Mouse (Mus musculus) right cerebral cortex, postnatal 25 days (tissue): ENCODE results near the gene Ngef.
A peak's percentile ranks its signal among the peaks of the same experiment; 100 is the strongest.

Source experiments
- DNase-seq: peaks from one replicate; pipeline ENCODE4 v3.0.0; 2022

Ngef gene

DNA sequence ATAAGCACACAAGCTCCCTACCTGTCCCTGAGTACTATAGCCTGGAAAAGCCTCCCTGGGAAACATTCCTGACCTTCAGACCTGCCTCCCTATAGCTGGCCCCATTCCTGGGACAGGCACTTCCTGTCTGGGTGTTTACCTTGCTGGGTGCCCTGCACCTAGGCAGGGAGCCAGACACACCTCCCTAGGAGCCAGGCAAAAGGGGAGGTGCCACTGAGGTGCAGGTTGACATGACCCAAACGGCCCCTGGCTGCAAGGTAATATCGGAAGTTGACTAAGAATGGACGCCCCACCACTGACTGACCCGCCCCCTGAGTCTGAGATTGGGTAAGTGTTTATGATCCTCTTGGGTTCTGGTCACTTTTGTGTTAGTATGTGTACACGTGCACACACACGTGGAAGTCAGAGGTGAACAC, at the start of gene Ngef:
TSS of gene Ngef (minus strand) at position 71 of the 416 bp plus-strand sequence.
- DNase-seq: no peak

DNA sequence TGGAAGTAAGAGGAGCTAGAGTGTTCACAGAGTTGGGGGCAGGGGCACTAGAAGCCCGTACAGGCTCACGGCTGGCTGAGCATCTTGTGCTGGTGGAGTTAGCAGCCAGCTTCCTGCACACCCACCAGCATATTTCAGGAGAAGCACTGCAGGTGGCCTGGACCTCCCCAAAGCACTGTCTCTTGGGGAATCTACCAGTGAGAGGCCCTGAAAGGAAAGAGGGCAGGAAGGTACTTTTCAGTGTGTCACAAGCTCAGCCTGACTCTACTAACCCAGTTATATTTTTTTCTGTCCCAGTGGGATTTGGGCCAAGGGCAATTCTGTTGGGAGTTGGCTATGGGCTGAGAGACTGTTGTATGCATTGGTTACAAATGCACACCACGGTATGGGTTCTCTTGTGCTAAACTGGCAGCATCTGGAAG, 48.2 kb upstream of the Ngef start:
- DNase-seq: peak; percentile 60

DNA sequence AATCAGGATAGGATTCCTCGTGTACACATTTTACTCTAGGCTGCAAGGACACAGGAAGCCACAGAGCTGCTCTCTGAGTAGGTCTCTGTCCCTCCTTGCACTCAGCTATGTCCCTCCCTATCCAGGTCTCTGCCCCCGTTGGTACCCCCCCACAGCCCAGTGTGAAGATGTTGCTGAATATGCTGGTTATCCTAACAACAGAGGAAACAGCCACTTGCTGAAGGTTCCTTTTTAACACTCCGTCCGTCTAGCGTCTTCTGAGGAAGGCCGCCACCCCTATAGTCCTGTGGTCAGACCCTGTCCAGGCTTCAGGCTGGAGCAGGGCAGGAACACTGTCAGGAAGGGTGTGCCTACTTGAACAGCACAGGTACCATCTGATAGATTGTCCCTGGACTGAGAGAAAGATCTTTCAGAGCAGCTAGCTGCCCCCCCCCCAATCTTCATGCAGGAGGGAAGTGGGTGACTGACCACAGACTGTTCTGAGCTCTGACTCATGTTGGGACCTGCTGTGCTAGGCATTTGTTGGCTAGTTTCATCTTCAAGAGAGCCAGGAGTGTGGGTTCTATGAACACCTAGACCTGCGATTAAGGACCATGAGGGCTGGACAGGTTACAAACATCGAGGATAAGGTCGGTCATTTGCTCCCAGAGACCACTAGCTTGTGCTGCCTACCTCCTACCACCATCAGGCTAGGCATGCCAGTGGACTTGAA, 47.6 kb upstream of the Ngef start:
- DNase-seq: no peak

- no peak for DNase-seq
These were observed 47.0 kb upstream of the Ngef start for GRCm38 (mm10) chr1:87620693-87621092.

DNA sequence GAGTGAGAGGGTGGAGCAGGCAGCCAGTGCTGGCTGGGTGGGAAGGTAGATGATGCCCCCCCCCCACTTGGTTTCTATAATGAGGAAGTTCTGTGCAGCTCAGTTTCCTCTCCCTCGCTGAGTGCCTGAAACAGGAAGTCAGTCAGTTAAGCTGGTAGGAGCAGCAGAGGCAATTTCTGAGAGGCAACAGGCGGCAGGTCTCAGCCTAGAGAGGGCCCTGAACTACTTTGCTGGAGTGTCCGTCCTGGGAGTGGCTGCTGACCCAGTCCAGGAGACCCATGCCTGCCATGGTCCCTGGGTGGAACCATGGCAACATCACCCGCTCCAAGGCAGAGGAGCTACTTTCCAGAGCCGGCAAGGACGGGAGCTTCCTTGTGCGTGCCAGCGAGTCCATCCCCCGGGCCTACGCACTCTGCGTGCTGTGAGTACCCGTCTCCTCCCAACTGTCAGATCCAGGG, 46.6 kb upstream of the Ngef start, which contains the start of gene Inpp5d:
TSS of gene Inpp5d (plus strand) at position 102 of the 458 bp plus-strand sequence.
- DNase-seq: no peak

DNA sequence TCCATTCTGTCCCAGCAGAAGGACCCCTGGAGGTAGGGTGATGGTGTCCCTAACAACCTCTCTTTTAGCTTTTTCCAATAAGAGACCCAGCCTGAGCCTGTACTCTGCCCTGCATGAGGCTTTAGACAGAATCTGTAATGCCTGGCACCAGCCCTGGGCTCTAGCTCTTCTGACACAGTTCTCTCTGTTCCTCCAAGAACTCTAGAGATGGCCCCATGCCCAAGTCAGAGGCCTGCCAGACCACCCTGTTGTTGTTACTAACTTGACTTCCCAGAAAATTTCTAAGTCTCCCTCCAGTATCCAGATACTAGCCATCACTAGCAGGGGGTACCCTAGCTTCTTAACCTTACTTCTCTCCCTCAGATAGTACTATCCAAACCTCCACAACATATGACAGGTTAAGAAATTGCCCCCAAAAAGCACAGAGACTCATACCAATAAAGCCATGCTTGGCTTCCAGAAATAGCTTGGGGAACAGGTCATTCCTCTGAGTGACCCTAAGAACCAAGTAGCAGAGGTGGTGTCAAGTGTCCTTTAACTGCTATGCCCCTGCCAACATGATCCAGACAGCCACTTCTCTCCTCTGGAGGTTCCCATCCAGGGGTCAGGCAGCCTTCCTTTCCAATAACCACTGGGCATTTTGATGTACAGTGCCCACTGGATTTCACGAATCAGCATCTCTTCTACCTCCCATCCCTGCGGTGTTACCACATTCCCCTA, 41.1 kb upstream of the Ngef start:
- DNase-seq: no peak

GRCm38 (mm10) chr1:87608416-87609046, 34.9 kb upstream of the Ngef start:
- DNase-seq: no peak

- peak; percentile 77 for DNase-seq
These were observed 33.9 kb upstream of the Ngef start for GRCm38 (mm10) chr1:87607385-87608091.

GRCm38 (mm10) chr1:87605296-87605695, 31.6 kb upstream of the Ngef start:
- peak; percentile 29 for DNase-seq

GRCm38 (mm10) chr1:87603389-87603788, 29.7 kb upstream of the Ngef start:
- peak; percentile 62 for DNase-seq

DNA sequence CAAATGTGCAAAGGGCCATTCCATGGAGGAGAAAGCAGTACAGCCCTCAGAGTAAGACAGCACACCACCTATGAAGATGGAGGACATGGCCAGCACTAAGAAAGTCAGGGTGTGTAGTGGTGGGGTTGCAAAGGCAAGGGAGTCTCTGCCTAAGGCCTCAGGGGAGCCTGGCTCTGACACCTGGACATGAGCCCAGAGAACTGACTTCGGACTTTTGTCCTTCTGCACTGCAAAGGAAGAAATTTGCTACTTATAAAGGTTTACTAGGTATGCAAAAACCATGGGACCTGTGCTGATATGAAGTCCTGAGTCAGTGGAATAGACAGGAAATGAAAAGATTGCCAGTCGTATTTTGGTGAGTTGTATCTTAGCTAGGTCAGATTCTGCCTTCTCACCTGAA, 28.1 kb upstream of the Ngef start:
- no peak for DNase-seq

GRCm38 (mm10) chr1:87600533-87600932, 26.9 kb upstream of the Ngef start:
- DNase-seq: no peak

DNA sequence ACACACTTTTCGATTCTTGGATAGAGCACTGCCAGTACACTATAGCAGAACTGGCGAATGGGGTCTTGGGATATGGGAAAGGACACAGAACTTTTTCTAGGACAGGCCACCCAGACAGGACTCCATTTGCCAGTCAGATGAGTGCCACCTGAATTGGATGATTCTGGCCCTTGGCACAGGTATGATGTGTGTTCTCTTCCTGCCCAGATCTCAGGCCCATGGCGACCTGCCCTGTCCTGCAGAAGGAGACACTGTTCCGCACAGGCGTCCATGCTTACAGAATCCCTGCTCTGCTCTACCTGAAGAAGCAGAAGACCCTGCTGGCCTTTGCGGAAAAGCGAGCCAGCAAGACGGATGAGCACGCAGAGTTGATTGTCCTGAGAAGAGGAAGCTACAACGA, 21.0 kb upstream of the Ngef start:
- no peak for DNase-seq

- DNase-seq: peak; percentile 50
These were observed 20.6 kb upstream of the Ngef start for GRCm38 (mm10) chr1:87594261-87594660.

DNA sequence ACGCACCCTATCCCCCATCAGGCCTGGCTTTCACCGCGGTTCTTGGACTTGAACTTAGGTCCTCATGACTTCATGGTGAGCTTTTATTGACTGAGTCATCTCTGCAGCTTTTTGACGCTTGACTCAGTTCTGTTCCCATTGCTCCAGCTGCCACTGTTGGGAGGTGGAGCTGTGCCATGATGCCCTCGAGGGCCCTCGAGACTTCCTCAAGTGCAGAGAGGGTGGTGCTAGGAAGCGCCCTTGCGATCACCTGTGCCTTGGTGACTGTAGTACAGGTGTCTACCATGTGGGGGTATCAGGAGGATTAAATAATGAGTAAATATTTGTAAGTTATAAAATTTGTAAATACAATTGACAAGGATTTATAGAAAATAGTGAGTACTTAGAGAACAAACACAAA, 16.3 kb upstream of the Ngef start:
- no peak for DNase-seq

GRCm38 (mm10) chr1:87589162-87589561, 15.5 kb upstream of the Ngef start:
- DNase-seq: peak; percentile 65

DNA sequence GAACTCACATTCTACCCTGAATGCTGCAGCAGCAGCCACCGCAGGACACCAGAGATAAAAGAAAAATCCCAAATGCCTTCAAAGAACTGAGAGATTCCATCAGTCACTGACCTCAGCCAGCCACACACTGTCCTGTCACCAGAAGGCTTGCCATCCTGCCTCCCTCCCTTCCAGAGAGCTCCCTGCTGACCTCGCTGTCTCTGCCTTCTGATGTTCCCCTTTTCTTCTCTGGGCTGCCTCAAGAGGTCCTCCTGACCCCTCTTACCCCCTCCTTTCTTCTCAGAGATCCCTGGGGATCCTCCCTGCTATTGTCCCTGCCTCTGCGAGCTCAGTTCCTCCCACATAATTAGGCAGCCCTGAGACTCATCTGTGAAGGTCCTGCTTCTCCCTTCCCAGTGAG, 7.2 kb upstream of the Ngef start:
- no peak for DNase-seq

DNA sequence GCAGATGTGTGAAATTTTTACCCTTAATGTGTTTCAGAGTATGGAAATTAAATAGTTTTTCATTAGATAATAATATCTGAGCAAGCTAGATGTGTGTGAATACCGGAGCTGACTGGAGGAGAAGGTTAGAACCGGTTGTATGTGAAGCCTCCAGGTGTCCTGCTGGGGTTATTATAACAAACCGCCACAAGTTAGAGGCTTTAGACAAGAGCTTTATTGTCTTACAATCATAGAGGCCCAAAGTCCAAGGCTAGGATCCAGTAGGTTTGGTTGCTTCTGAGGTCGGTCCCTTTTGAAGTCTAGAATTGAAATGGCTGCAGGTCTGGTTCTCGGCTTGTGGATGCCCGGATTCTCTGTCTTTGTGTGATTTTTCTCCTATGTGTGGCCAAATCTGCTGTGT, 5.3 kb upstream of the Ngef start:
- DNase-seq: no peak

GRCm38 (mm10) chr1:87574785-87575184, 1.1 kb upstream of the Ngef start:
- DNase-seq: no peak

DNA sequence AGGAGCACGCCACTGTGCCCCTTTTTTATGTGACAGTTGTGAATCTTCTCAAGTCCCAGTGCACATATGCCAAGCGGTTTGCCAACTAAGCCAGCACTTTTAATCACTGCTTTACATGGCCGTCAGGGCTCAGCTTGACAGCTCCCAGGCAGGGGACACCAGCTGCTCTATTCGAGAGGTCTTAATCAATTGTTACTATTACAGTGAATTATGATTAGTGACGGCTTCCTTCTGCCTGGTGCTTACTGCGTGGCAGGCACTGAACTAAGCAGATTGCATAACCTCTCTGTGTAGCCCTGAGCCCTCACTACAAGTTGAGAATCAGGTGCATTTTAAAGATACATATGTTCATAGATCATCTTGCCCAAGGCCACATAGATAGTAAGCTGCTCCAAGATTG, 683 bp upstream of the Ngef start:
- DNase-seq: no peak

- no peak for DNase-seq
These were observed 409 bp downstream of the Ngef start for GRCm38 (mm10) chr1:87573261-87573660.

GRCm38 (mm10) chr1:87568398-87568797, 5.3 kb downstream of the Ngef start:
- no peak for DNase-seq

- no peak for DNase-seq
These were observed 7.9 kb downstream of the Ngef start for GRCm38 (mm10) chr1:87565760-87566159.
